Mouse (Mus musculus) right cerebral cortex, postnatal 10 days (tissue): ENCODE results near the gene Nat8f1.
"Not testable (repeated sequence)": the region's sequence is repeated elsewhere in the genome, so short reads cannot be mapped to it uniquely, and the experiment has no call there.

Experiments used
- DNase-seq, 2 experiments: peaks; one replicate each; pipeline ENCODE4 v3.0.0; 2021; ENCODE audit warnings: low spot score in 2 of 2

Gene Nat8f1

GRCm38 (mm10) chr6:85906911-85907351 lies 8.6 kb downstream of the Nat8f1 start:
- peak; percentile 78 to 87 for DNase-seq

GRCm38 (mm10) chr6:85904642-85905061 lies 10.8 kb downstream of the Nat8f1 start, which contains the start of gene Nat8f4:
Gene Nat8f4, minus strand, starts transcription at chr6:85904884.
- DNase-seq = peak; percentile 79 to 84

GRCm38 (mm10) chr6:85902303-85902702 lies 13.2 kb downstream of the Nat8f1 start:
- DNase-seq = peak in 1 of 2 experiments; percentile 9

- DNase-seq = peak in 1 of 2 experiments; percentile 49
Measured at GRCm38 (mm10) chr6:85898596-85899475, 16.7 kb downstream of the Nat8f1 start.

GRCm38 (mm10) chr6:85895061-85895648 lies 20.3 kb downstream of the Nat8f1 start:
- DNase-seq = not testable (repeated sequence)

- peak in 1 of 2 experiments; percentile 1 for DNase-seq
Measured at GRCm38 (mm10) chr6:85888961-85889360, 26.5 kb downstream of the Nat8f1 start.

GRCm38 (mm10) chr6:85884311-85884710 lies 31.2 kb downstream of the Nat8f1 start:
- DNase-seq = peak in 1 of 2 experiments; percentile 4

GRCm38 (mm10) chr6:85883246-85883645 lies 32.2 kb downstream of the Nat8f1 start:
- DNase-seq = peak in 1 of 2 experiments; percentile 15

GRCm38 (mm10) chr6:85869006-85869405 lies 46.5 kb downstream of the Nat8f1 start, which contains the start of gene Nat8f2:
Gene Nat8f2, minus strand, starts transcription at chr6:85869158.
- peak in 1 of 2 experiments; percentile 12 for DNase-seq

GRCm38 (mm10) chr6:85867726-85868690 lies 47.5 kb downstream of the Nat8f1 start:
- peak in 1 of 2 experiments; percentile 12 for DNase-seq

GRCm38 (mm10) chr6:85866995-85867394 lies 48.5 kb downstream of the Nat8f1 start:
- DNase-seq = peak in 1 of 2 experiments; percentile 5

GRCm38 (mm10) chr6:85866166-85866565 lies 49.3 kb downstream of the Nat8f1 start:
- DNase-seq = not testable (repeated sequence)

- peak; percentile 58 to 62 for DNase-seq
Measured at GRCm38 (mm10) chr6:85864900-85865639, 50.4 kb downstream of the Nat8f1 start.

- peak in 1 of 2 experiments; percentile 4 for DNase-seq
Measured at GRCm38 (mm10) chr6:85863840-85864239, 51.6 kb downstream of the Nat8f1 start.

- peak in 1 of 2 experiments; percentile 15 for DNase-seq
Measured at GRCm38 (mm10) chr6:85863136-85863535, 52.4 kb downstream of the Nat8f1 start.

- peak in 1 of 2 experiments; percentile 13 for DNase-seq
Measured at GRCm38 (mm10) chr6:85862565-85862964, 52.9 kb downstream of the Nat8f1 start.

GRCm38 (mm10) chr6:85861247-85861646 lies 54.2 kb downstream of the Nat8f1 start:
- no peak for DNase-seq
